8 mouse cellular contexts compared by ENCODE assay signal in genomic region chr8:96455336-96455735, GRCm38 (mm10).
DNase-seq lines count a peak whose midpoint lies in the region; ATAC-seq and TF ChIP-seq lines count a peak whose summit lies in the region.

No protein-coding gene starts in this region.

- DNase-seq in kidney, postnatal 0 days (ENCODE audit: low spot score): peak; percentile 15
- DNase-seq in kidney, adult 2 months: no peak
- DNase-seq in frontal cortex, postnatal 14 days (ENCODE audit: low spot score in 2 of 2): peak; percentile 2 to 3
- peak; percentile 43 for DNase-seq in limb, embryonic 10.5 days (ENCODE audit: low spot score)
- DNase-seq in retina, embryonic 14.5 days (ENCODE audit: low spot score): peak; percentile 50
- DNase-seq in liver: no peak
- DNase-seq in gastrocnemius, postnatal 10 days: no peak

- H3K4me3 ChIP-seq in kidney, postnatal 0 days (replicated peaks; ENCODE audit: low read depth, low read length): no peak overlapping the region
- H3K4me3 ChIP-seq in kidney, adult 2 months (ENCODE audit: insufficient read depth, low read depth, low read length): no peak overlapping the region
- H3K4me3 ChIP-seq in limb, embryonic 10.5 days: peak overlapping the region; percentile 29
- no peak overlapping the region for H3K4me3 ChIP-seq in kidney, embryonic 16.5 days (ENCODE audit: low read length)

- no peak for TF ChIP-seq POLR2A in kidney, adult 2 months (IDR thresholded peaks at IDR 0.05; ENCODE audit: low read depth, low read length)

- no peak overlapping the region for H3K9ac ChIP-seq in kidney, postnatal 0 days (ENCODE audit: low read depth, low read length)
- H3K9ac ChIP-seq in kidney, embryonic 16.5 days (replicated peaks; ENCODE audit: low read length): no peak overlapping the region

- no peaks in the 10 kb centered on the region for H3K9me3 ChIP-seq in kidney, postnatal 0 days (replicated peaks; ENCODE audit: low read length)
- H3K9me3 ChIP-seq in limb, embryonic 10.5 days (replicated peaks): no peaks in the 10 kb centered on the region
- H3K9me3 ChIP-seq in kidney, embryonic 16.5 days (ENCODE audit: low read length): no peaks in the 10 kb centered on the region

- H3K4me2 ChIP-seq in kidney, postnatal 0 days (ENCODE audit: low read length): peak overlapping the region; percentile 15; the same call in 1 of the 2 replicates
- H3K4me2 ChIP-seq in kidney, embryonic 16.5 days (replicated peaks; ENCODE audit: low read depth, low read length): no peak overlapping the region

- no peaks in the 10 kb centered on the region for H3K36me3 ChIP-seq in kidney, postnatal 0 days (ENCODE audit: insufficient read depth, low read length)
- no peaks in the 10 kb centered on the region for H3K36me3 ChIP-seq in kidney, adult 2 months (ENCODE audit: control insufficient read depth, insufficient read depth, low read length)
- H3K36me3 ChIP-seq in limb, embryonic 10.5 days: no peaks in the 10 kb centered on the region
- H3K36me3 ChIP-seq in kidney, embryonic 16.5 days (ENCODE audit: insufficient read depth, low read length): no peaks in the 10 kb centered on the region

- H3K27me3 ChIP-seq in kidney, postnatal 0 days (ENCODE audit: insufficient read depth, low read length): no peaks in the 10 kb centered on the region
- no peaks in the 10 kb centered on the region for H3K27me3 ChIP-seq in kidney, adult 2 months (replicated peaks; ENCODE audit: control insufficient read depth, insufficient read depth, low read length)
- H3K27me3 ChIP-seq in limb, embryonic 10.5 days (ENCODE audit: low read depth, poor library complexity, severe bottlenecking): no peaks in the 10 kb centered on the region
- H3K27me3 ChIP-seq in kidney, embryonic 16.5 days (ENCODE audit: insufficient read depth, low read length): no peaks in the 10 kb centered on the region

- no peaks in the 10 kb centered on the region for H3K4me1 ChIP-seq in kidney, postnatal 0 days (replicated peaks; ENCODE audit: insufficient read depth, low read length)
- no peaks in the 10 kb centered on the region for H3K4me1 ChIP-seq in kidney, adult 2 months (ENCODE audit: control insufficient read depth, insufficient read depth, low read length)
- peaks cover 15% of the 10 kb centered on the region for H3K4me1 ChIP-seq in limb, embryonic 10.5 days
- H3K4me1 ChIP-seq in kidney, embryonic 16.5 days (ENCODE audit: insufficient read depth, low read length): no peaks in the 10 kb centered on the region

- H3K27ac ChIP-seq in kidney, postnatal 0 days: no peak overlapping the region
- no peak overlapping the region for H3K27ac ChIP-seq in kidney, adult 2 months (ENCODE audit: insufficient read depth, low read depth, low read length)
- H3K27ac ChIP-seq in limb, embryonic 10.5 days: 0 out of 2 replicates have a peak overlapping the region, but pooled peaks have one; percentile 36
- H3K27ac ChIP-seq in kidney, embryonic 16.5 days (ENCODE audit: low read length): no peak overlapping the region

- TF ChIP-seq CTCF in kidney, postnatal 0 days (IDR thresholded peaks at IDR 0.05; ENCODE audit: low read depth): no peak
- no peak for TF ChIP-seq CTCF in kidney, adult 2 months (conservative IDR thresholded peaks at IDR 0.05; ENCODE audit: insufficient read depth, insufficient read length, low read depth, low read length)

- no peak for ATAC-seq in kidney, postnatal 0 days (replicated peaks; ENCODE audit: low FRiP score, low read depth)
- ATAC-seq in kidney, embryonic 16.5 days (ENCODE audit: low FRiP score, low TSS enrichment): no peak

- WGBS in kidney, postnatal 0 days: 29% methylated on average over 9 of the region's 9 CpGs
- 26% methylated on average over 9 of the region's 9 CpGs for WGBS in kidney, adult 2 months
- WGBS in limb, embryonic 10.5 days: 17% methylated on average over 9 of the region's 9 CpGs
- WGBS in kidney, embryonic 16.5 days: 33% methylated on average over 9 of the region's 9 CpGs

Comparison
In these comparisons a context has a peak if more than half of its experiments do, and no peak if none do; other contexts are left out.
1. DNase-seq: peak in kidney, postnatal 0 days (single experiment), frontal cortex, postnatal 14 days (2 of 2), limb, embryonic 10.5 days (single experiment) and retina, embryonic 14.5 days (single experiment); none in kidney, adult 2 months (single experiment), liver (single experiment) and gastrocnemius, postnatal 10 days (single experiment).